Mouse (Mus musculus): ENCODE measurements at regions not wholly inside any gene's neighbourhood (a gene's known extent, or its start where the extent isn't known, plus 50 kb on each side); places are given as distances from the start of the nearest gene placed in this dataset.
A peak's percentile ranks its signal among the peaks of the same experiment; 100 is the strongest.

DNA sequence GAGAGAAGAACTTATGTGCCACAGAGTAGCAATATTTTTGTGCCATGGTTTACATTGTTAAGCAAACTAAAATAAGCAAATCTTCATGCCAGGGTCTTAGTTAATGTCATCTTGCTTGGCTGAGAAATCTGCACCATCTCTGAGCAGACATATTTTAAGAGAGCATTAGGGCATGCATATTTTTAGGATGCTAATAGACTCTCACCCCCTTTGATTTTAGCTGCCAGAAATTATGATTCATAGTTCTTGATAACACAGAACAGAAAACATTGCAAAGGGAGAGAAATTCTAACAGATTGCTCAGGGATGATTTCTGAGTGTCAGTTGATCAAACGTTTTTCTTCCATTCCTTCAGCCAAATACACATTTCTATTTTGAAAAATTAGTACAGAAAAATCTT is 222.7 kb upstream of the Zeb2 start:
- H3K27me3 ChIP-seq (ENCODE audit: control insufficient read depth, insufficient read depth, low read length): no peaks in the 10 kb centered on the region
- no peak overlapping the region for H3K9ac ChIP-seq (ENCODE audit: low read length)
- DNase-seq (ENCODE audit: low spot score, missing footprints) (no peak), ATAC-seq (ENCODE audit: low FRiP score) (no peak)
- no peak overlapping the region for H3K4me3 ChIP-seq (ENCODE audit: low read depth, low read length)
- no peaks in the 10 kb centered on the region for H3K36me3 ChIP-seq (ENCODE audit: control insufficient read depth, insufficient read depth, low read length)
- WGBS: 80% methylated on average over 1 of the region's 1 CpGs
- no peaks in the 10 kb centered on the region for H3K4me1 ChIP-seq (ENCODE audit: control insufficient read depth, insufficient read depth, low read length)
- no peaks in the 10 kb centered on the region for H3K9me3 ChIP-seq (ENCODE audit: control insufficient read depth, low read length)
- H3K4me2 ChIP-seq: no peak overlapping the region
- no peak overlapping the region for H3K27ac ChIP-seq (ENCODE audit: low read depth, low read length)

DNA sequence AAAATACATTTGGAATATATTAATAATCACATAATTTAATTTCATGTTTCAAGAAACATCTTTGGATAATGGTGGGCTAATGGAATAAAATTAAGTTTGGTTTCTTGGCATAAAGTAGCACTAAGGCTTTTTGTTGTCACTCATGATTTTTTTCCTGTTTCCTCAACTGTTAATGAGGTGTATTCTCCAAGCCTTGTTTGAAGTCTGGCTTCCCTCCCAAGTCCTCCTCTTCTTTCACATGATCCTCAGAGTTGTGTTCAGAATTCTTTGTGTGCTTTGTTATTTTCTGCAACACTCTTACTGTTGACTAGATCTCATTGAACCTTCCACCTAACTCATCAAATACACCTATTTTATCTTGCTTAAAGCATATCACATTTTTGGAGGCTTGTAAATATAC is 221.6 kb upstream of the Zeb2 start:
- no peaks in the 10 kb centered on the region for H3K9me3 ChIP-seq (ENCODE audit: control insufficient read depth, low read length)
- no peak overlapping the region for H3K9ac ChIP-seq (ENCODE audit: low read length)
- H3K4me2 ChIP-seq: no peak overlapping the region
- H3K27me3 ChIP-seq (ENCODE audit: control insufficient read depth, insufficient read depth, low read length): no peaks in the 10 kb centered on the region
- H3K27ac ChIP-seq (ENCODE audit: low read depth, low read length): no peak overlapping the region
- H3K4me1 ChIP-seq (ENCODE audit: control insufficient read depth, insufficient read depth, low read length): no peaks in the 10 kb centered on the region
- ATAC-seq (ENCODE audit: low FRiP score): no peak
- H3K4me3 ChIP-seq (ENCODE audit: low read depth, low read length): no peak overlapping the region
- H3K36me3 ChIP-seq (ENCODE audit: control insufficient read depth, insufficient read depth, low read length): no peaks in the 10 kb centered on the region
- DNase-seq (ENCODE audit: low spot score, missing footprints): no peak

DNA sequence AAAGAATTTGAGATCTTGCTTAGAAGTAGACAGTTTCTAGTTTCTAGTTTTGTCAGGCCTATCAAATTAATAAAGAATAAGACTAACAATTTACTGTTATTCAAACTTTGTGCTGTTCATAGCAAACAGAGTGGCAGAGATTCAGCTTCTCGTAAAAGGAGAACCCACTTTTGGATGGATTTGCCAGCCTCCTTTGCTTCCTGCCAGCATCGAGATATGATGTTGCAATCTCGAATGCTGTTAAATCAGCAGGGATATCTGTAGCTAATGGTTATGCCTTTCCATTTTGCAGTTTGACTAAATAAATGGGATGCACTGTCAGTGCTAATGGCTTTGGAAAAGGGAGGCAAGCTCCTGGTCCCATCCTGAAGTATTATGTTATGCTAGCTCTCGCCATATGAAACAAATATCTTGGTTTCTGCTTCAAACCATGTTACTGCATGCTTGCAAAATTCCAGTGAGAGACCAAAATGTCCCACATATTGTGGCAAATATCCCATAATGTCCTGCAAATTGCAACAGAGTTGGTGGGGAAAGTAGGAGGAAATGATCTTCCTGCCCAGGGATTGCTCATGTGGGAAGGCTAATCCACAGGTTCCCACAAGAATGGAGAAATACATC is 199.9 kb upstream of the Zeb2 start:
- DNase-seq (ENCODE audit: low spot score, missing footprints) (no peak), ATAC-seq (ENCODE audit: low FRiP score) (no peak)
- Histone ChIP-seq H3K9ac (ENCODE audit: low read length) (no peak overlapping the region), H3K4me2 (no peak overlapping the region), H3K4me3 (ENCODE audit: low read depth, low read length) (no peak overlapping the region), H3K27me3 (ENCODE audit: control insufficient read depth, insufficient read depth, low read length) (no peaks in the 10 kb centered on the region), H3K27ac (ENCODE audit: low read depth, low read length) (no peak overlapping the region), H3K36me3 (ENCODE audit: control insufficient read depth, insufficient read depth, low read length) (no peaks in the 10 kb centered on the region), H3K9me3 (ENCODE audit: control insufficient read depth, low read length) (no peaks in the 10 kb centered on the region), H3K4me1 (ENCODE audit: control insufficient read depth, insufficient read depth, low read length) (no peaks in the 10 kb centered on the region)
- 89% methylated on average over 4 of the region's 4 CpGs for WGBS

DNA sequence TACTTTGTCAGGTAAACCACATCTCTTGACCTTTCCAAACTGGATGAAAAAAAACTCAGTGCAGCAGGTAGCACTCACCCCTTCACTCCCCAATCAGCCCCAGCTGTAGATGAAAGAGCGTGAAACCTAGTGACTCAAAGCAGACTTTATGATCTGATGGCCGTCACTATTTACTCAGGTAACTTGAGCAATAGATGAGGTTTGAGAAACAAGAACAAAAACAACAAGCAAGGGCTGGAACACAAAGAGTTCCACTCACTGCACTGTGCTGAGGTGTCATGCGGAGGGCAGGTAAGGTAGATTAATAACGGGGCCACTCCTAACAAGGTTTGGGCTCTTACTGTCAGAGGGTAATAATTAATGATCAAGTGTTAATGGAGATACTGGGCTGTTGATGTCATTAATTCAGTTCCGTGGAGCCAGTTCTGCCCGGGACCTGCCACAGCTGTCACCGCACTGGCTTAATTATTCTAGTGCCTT is 170.4 kb upstream of the Zeb2 start:
- no peak overlapping the region for H3K4me3 ChIP-seq (ENCODE audit: low read depth, low read length)
- no peak overlapping the region for H3K27ac ChIP-seq (ENCODE audit: low read depth, low read length)
- H3K4me1 ChIP-seq (ENCODE audit: control insufficient read depth, insufficient read depth, low read length): no peaks in the 10 kb centered on the region
- WGBS: 75% methylated on average over 7 of the region's 7 CpGs
- no peak overlapping the region for H3K9ac ChIP-seq (ENCODE audit: low read length)
- no peak overlapping the region for H3K4me2 ChIP-seq
- ATAC-seq (ENCODE audit: low FRiP score) (peak; percentile 24; the same call in 1 of the 2 replicates), DNase-seq (ENCODE audit: low spot score, missing footprints) (no peak)
- no peaks in the 10 kb centered on the region for H3K9me3 ChIP-seq (ENCODE audit: control insufficient read depth, low read length)
- no peaks in the 10 kb centered on the region for H3K36me3 ChIP-seq (ENCODE audit: control insufficient read depth, insufficient read depth, low read length)
- H3K27me3 ChIP-seq (ENCODE audit: control insufficient read depth, insufficient read depth, low read length): no peaks in the 10 kb centered on the region

DNA sequence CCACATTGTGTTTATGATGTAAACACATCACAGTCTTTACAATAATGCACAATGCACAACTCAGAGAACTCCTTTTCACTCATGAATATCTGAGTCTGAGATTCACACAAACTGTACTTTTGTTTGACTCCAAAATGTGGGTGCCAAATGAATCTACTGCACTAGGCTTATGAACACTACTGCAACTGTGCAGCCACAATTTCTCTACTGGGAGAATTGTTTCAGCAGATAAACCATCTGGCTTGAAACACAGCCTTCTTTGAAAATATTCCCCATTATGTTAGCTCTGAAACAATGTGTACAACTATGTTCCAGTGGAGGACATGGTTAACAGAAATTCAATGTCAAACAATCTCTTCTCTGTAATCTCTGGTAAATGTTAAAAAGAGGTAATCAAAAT is 166.6 kb upstream of the Zeb2 start:
- Histone ChIP-seq H3K4me2 (no peak overlapping the region), H3K4me3 (ENCODE audit: low read depth, low read length) (no peak overlapping the region), H3K4me1 (ENCODE audit: control insufficient read depth, insufficient read depth, low read length) (no peaks in the 10 kb centered on the region), H3K27ac (ENCODE audit: low read depth, low read length) (no peak overlapping the region), H3K9ac (ENCODE audit: low read length) (no peak overlapping the region), H3K36me3 (ENCODE audit: control insufficient read depth, insufficient read depth, low read length) (no peaks in the 10 kb centered on the region), H3K9me3 (ENCODE audit: control insufficient read depth, low read length) (no peaks in the 10 kb centered on the region), H3K27me3 (ENCODE audit: control insufficient read depth, insufficient read depth, low read length) (no peaks in the 10 kb centered on the region)
- ATAC-seq (ENCODE audit: low FRiP score) (no peak), DNase-seq (ENCODE audit: low spot score, missing footprints) (no peak)

DNA sequence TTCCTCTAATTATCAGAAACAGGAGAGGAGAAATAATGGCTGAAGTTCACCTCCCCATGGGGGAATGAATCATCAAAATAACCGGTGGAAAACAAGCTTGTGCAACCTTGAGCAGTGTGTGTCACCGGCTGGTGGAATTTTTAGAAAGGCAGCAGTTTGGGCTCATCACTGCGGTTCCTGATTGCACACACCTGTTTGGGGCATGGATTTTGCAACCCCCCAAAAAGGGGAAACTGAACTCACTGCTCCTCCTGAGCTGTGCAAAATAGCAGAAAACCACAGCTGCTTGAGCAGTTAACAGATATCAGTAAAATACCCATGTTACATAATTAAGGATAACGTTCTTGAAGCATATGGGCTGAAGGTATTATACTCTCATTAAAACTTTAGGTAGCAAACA is 162.3 kb upstream of the Zeb2 start:
- H3K27ac ChIP-seq (ENCODE audit: low read depth, low read length): no peak overlapping the region
- no peaks in the 10 kb centered on the region for H3K27me3 ChIP-seq (ENCODE audit: control insufficient read depth, insufficient read depth, low read length)
- H3K4me1 ChIP-seq (ENCODE audit: control insufficient read depth, insufficient read depth, low read length): no peaks in the 10 kb centered on the region
- WGBS: 82% methylated on average over 4 of the region's 4 CpGs
- DNase-seq (ENCODE audit: low spot score, missing footprints) (no peak), ATAC-seq (ENCODE audit: low FRiP score) (no peak)
- H3K9ac ChIP-seq (ENCODE audit: low read length): no peak overlapping the region
- H3K4me2 ChIP-seq: no peak overlapping the region
- H3K36me3 ChIP-seq (ENCODE audit: control insufficient read depth, insufficient read depth, low read length): no peaks in the 10 kb centered on the region
- H3K4me3 ChIP-seq (ENCODE audit: low read depth, low read length): no peak overlapping the region
- H3K9me3 ChIP-seq (ENCODE audit: control insufficient read depth, low read length): no peaks in the 10 kb centered on the region

DNA sequence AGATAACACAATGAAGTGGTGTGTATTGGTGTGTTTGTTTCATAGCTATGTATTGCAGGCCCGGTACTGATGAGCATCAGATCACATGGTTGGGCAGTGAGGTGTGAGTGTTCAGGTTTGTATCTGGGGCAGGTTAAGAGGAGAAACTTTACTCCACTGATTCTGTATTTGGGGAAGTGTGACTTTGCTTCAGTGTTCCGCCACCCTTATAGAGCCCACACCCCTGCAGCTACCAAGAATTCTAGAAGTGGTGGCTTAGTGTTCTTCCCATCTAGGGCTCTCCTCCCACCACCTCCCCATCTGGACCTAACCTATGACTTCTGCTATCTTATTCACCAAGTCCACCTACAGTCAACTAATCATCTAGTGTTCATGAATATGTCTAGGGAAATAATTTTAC is 160.4 kb upstream of the Zeb2 start:
- 92% methylated on average over 2 of the region's 2 CpGs for WGBS
- no peak for ATAC-seq (ENCODE audit: low FRiP score)
- no peaks in the 10 kb centered on the region for H3K36me3 ChIP-seq (ENCODE audit: control insufficient read depth, insufficient read depth, low read length)

DNA sequence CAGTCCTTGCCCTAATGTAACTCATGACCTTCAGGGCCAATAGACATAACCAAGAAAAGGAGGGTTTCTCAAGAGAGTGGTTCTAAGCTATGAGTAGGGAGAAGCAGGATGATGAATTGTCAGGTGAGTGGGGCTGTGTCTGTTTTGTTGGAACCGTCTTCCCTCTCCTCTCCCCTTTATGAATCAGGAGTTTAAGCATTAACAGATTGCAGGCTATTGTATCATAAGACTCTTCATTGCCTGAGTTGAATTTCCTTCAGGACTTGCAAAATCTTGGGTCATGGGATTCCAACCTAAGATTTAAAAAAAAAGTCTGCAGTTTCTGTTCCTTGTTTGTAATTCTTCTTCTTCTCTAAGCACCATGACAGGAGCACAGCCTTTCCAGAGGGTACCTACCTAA is 159.5 kb upstream of the Zeb2 start:
- 82% methylated on average over 1 of the region's 1 CpGs for WGBS

More for the DNA sequence above, 160.4 kb upstream of the Zeb2 start:
- Histone ChIP-seq H3K27ac (ENCODE audit: low read depth, low read length) (no peak overlapping the region), H3K4me2 (no peak overlapping the region), H3K9me3 (ENCODE audit: control insufficient read depth, low read length) (no peaks in the 10 kb centered on the region), H3K27me3 (ENCODE audit: control insufficient read depth, insufficient read depth, low read length) (no peaks in the 10 kb centered on the region), H3K4me1 (ENCODE audit: control insufficient read depth, insufficient read depth, low read length) (no peaks in the 10 kb centered on the region), H3K4me3 (ENCODE audit: low read depth, low read length) (no peak overlapping the region), H3K9ac (ENCODE audit: low read length) (no peak overlapping the region)
- DNase-seq (ENCODE audit: low spot score, missing footprints): no peak

DNA sequence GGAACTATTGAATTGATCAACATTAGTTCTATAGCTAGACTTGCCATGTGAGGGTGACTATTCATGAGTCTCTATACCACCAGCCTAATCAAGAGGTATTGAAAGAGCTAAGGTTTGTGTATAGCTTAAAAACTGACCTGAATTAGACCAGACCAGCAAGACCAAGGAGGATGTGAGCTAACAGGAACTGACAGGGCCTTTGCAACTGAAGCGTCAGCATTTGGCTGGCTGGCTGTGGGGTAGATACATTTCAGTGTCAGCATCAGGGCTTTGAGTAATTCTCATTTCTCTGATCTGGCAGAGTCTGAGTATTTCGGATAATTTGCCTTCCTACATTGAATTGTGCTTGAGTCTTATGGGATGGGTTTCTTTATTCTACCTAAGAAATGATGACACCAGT is 152.8 kb upstream of the Zeb2 start:
- no peak overlapping the region for H3K9ac ChIP-seq (ENCODE audit: low read length)
- no peaks in the 10 kb centered on the region for H3K36me3 ChIP-seq (ENCODE audit: control insufficient read depth, insufficient read depth, low read length)
- WGBS: 73% methylated on average over 2 of the region's 2 CpGs
- no peak overlapping the region for H3K4me3 ChIP-seq (ENCODE audit: low read depth, low read length)
- ATAC-seq (ENCODE audit: low FRiP score): no peak
- no peak overlapping the region for H3K27ac ChIP-seq (ENCODE audit: low read depth, low read length)
- H3K4me1 ChIP-seq (ENCODE audit: control insufficient read depth, insufficient read depth, low read length): no peaks in the 10 kb centered on the region
- H3K9me3 ChIP-seq (ENCODE audit: control insufficient read depth, low read length): no peaks in the 10 kb centered on the region
- DNase-seq (ENCODE audit: low spot score, missing footprints): no peak
- no peak overlapping the region for H3K4me2 ChIP-seq
- no peaks in the 10 kb centered on the region for H3K27me3 ChIP-seq (ENCODE audit: control insufficient read depth, insufficient read depth, low read length)

More for the DNA sequence above, 159.5 kb upstream of the Zeb2 start:
- Histone ChIP-seq H3K4me2 (no peak overlapping the region), H3K4me1 (ENCODE audit: control insufficient read depth, insufficient read depth, low read length) (no peaks in the 10 kb centered on the region), H3K36me3 (ENCODE audit: control insufficient read depth, insufficient read depth, low read length) (no peaks in the 10 kb centered on the region), H3K9ac (ENCODE audit: low read length) (no peak overlapping the region), H3K4me3 (ENCODE audit: low read depth, low read length) (no peak overlapping the region), H3K9me3 (ENCODE audit: control insufficient read depth, low read length) (no peaks in the 10 kb centered on the region), H3K27ac (ENCODE audit: low read depth, low read length) (no peak overlapping the region), H3K27me3 (ENCODE audit: control insufficient read depth, insufficient read depth, low read length) (no peaks in the 10 kb centered on the region)
- DNase-seq (ENCODE audit: low spot score, missing footprints) (no peak), ATAC-seq (ENCODE audit: low FRiP score) (no peak)

DNA sequence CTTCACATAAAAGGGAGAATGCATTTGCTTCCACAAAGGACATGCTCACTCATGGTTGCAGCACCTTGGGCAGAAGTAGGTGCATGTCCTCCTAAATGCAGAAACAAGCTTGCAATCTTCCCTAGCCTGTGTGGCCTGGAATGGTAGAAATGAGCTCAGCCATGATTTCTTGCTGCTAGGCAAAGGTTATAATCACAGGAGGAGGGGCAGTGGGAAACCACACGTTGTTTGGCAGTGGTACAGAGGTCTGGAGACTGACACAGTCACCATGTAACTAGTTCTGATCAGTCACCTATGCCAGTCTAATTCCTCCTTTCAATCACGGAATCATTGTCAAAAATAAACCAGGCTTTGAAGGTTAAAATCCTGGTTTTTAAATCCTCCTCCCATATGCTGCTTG is 148.6 kb upstream of the Zeb2 start:
- WGBS: 39% methylated on average over 2 of the region's 2 CpGs
- ATAC-seq (ENCODE audit: low FRiP score) (no peak), DNase-seq (ENCODE audit: low spot score, missing footprints) (no peak)
- Histone ChIP-seq H3K9ac (ENCODE audit: low read length) (no peak overlapping the region), H3K4me1 (ENCODE audit: control insufficient read depth, insufficient read depth, low read length) (no peaks in the 10 kb centered on the region), H3K36me3 (ENCODE audit: control insufficient read depth, insufficient read depth, low read length) (no peaks in the 10 kb centered on the region), H3K4me3 (ENCODE audit: low read depth, low read length) (no peak overlapping the region), H3K27ac (ENCODE audit: low read depth, low read length) (no peak overlapping the region), H3K4me2 (no peak overlapping the region), H3K9me3 (ENCODE audit: control insufficient read depth, low read length) (no peaks in the 10 kb centered on the region), H3K27me3 (ENCODE audit: control insufficient read depth, insufficient read depth, low read length) (no peaks in the 10 kb centered on the region)
